Mouse (Mus musculus) MEL (cell line): ENCODE measurements around the gene Pde6b. TPM values are rescaled to one million over a fixed set of nuclear protein-coding genes. Genes with fewer than 3 reads are reported as not detected.

Source experiments
- DNase-seq: peaks from one replicate; pipeline ENCODE4 v3.0.0; 2011; ENCODE audit warnings: low read depth, low spot score
- H3K27ac ChIP-seq: 2 replicates; pipeline ENCODE4 v1.5.1; 2012; ENCODE audit warnings: low read depth, mild to moderate bottlenecking, control low read depth, low read length, moderate library complexity; ENCODE audit not compliant: control insufficient read depth
- H3K27me3 ChIP-seq, 2 experiments: fragments of 150-350 bp in 1 of 2; sonication (generic) in 1 of 2; 2 replicates each; pipeline ENCODE4 v1.6.1; 2012; ENCODE audit warnings: low read length in 2 of 2, mild to moderate bottlenecking in 2 of 2, improper control_type of control experiment in 1 of 2, moderate library complexity in 1 of 2; ENCODE audit not compliant: insufficient read depth in 2 of 2, control insufficient read depth in 1 of 2
- H3K36me3 ChIP-seq, 2 experiments: 2 replicates each; pipeline ENCODE4 v1.6.1; 2012 to 2014; ENCODE audit warnings: low read length in 2 of 2, improper control_type of control experiment in 1 of 2, inconsistent platforms in 1 of 2, mild to moderate bottlenecking in 1 of 2; ENCODE audit not compliant: insufficient read depth in 2 of 2, control insufficient read depth in 1 of 2
- H3K4me1 ChIP-seq, 2 experiments: fragments of 150-350 bp in 1 of 2; sonication (generic) in 1 of 2; 2 replicates each; pipeline ENCODE4 v1.6.1; 2012; ENCODE audit warnings: low read length in 2 of 2, improper control_type of control experiment in 1 of 2, mild to moderate bottlenecking in 1 of 2; ENCODE audit not compliant: insufficient read depth in 2 of 2, control insufficient read depth in 1 of 2
- H3K4me3 ChIP-seq, 2 experiments: fragments of 150-350 bp in 1 of 2; sonication (generic) in 1 of 2; 2 replicates each; pipeline ENCODE4 v1.5.1; 2012; ENCODE audit warnings: low read depth in 2 of 2, low read length in 2 of 2, mild to moderate bottlenecking in 2 of 2, moderate library complexity in 2 of 2, control low read depth in 1 of 2, improper control_type of control experiment in 1 of 2; ENCODE audit not compliant: control insufficient read depth in 1 of 2, insufficient read depth in 1 of 2
- H3K79me2 ChIP-seq: 2 replicates; pipeline ENCODE4 v1.6.1; 2012; ENCODE audit warnings: mild to moderate bottlenecking, low read length, moderate library complexity; ENCODE audit not compliant: control insufficient read depth, poor library complexity, insufficient read depth
- H3K9ac ChIP-seq: 2 replicates; pipeline ENCODE4 v1.6.1; 2012; ENCODE audit warnings: low read depth, mild to moderate bottlenecking, control low read depth, low read length, moderate library complexity; ENCODE audit not compliant: control insufficient read depth, poor library complexity, severe bottlenecking
- H3K9me3 ChIP-seq: fragments of 150-350 bp; sonication (generic); replicated peaks from 2 replicates; pipeline ENCODE4 v1.6.1; 2012; ENCODE audit warnings: mild to moderate bottlenecking, low read length, improper control_type of control experiment, moderate library complexity; ENCODE audit not compliant: insufficient read depth
- EP300 ChIP-seq, 2 experiments: IDR thresholded peaks; 2 replicates each; pipeline ENCODE4 v1.6.1; 2011; ENCODE audit warnings: improper control_type of control experiment in 2 of 2, low read length in 2 of 2, low read depth in 1 of 2, mild to moderate bottlenecking in 1 of 2
- GABPA ChIP-seq: IDR thresholded peaks from 2 replicates; pipeline ENCODE4 v1.6.1; 2012; ENCODE audit warnings: low read depth, mild to moderate bottlenecking, inconsistent platforms, low read length, improper control_type of control experiment, moderate library complexity
- GATA1 ChIP-seq: IDR thresholded peaks from 2 replicates; pipeline ENCODE4 v1.6.1; 2011; ENCODE audit warnings: low read depth, low read length, improper control_type of control experiment
- KAT2A ChIP-seq: conservative IDR thresholded peaks from 2 replicates; pipeline ENCODE4 v1.6.1; 2012; ENCODE audit warnings: low read depth, low read length, improper control_type of control experiment, inconsistent platforms
- MAFK ChIP-seq: IDR thresholded peaks from 2 replicates; pipeline ENCODE4 v1.6.1; 2011; ENCODE audit warnings: low read depth, mild to moderate bottlenecking, low read length, improper control_type of control experiment, borderline replicate concordance
- MAX ChIP-seq: IDR thresholded peaks from 2 replicates; pipeline ENCODE4 v1.6.1; 2011; ENCODE audit warnings: low read length, improper control_type of control experiment
- MYC ChIP-seq: IDR thresholded peaks from 2 replicates; pipeline ENCODE4 v1.6.1; 2011; ENCODE audit warnings: low read depth, mild to moderate bottlenecking, low read length, improper control_type of control experiment, moderate library complexity
- NELFE ChIP-seq: IDR thresholded peaks from 2 replicates; pipeline ENCODE4 v1.6.1; 2011; ENCODE audit warnings: low read depth, low read length, improper control_type of control experiment
- SMC3 ChIP-seq: IDR thresholded peaks from 2 replicates; pipeline ENCODE4 v1.6.1; 2011; ENCODE audit warnings: low read depth, low read length, improper control_type of control experiment
- TCF12 ChIP-seq: IDR thresholded peaks from 2 replicates; pipeline ENCODE4 v1.6.1; 2014; ENCODE audit warnings: low read depth, mild to moderate bottlenecking, inconsistent platforms, low read length, improper control_type of control experiment, moderate library complexity
- USF1 ChIP-seq: IDR thresholded peaks from 2 replicates; pipeline ENCODE4 v1.6.1; 2014; ENCODE audit warnings: low read depth, mild to moderate bottlenecking, inconsistent platforms, low read length, improper control_type of control experiment, moderate library complexity
- ZKSCAN1 ChIP-seq: IDR thresholded peaks from 2 replicates; pipeline ENCODE4 v1.6.1; 2012; ENCODE audit warnings: low read depth, mild to moderate bottlenecking, inconsistent platforms, low read length, improper control_type of control experiment, moderate library complexity
- polyA plus RNA-seq, 2 experiments: library from polyadenylated mRNA; stranded (reverse) in 1 of 2; unstranded in 1 of 2; fragments of >175 nt in 1 of 2; fragments of >200 nt in 1 of 2; gene quantifications; 2 replicates each; pipeline versions ENCODE4 v1.2.1 to v1.2.4; 2012; ENCODE audit warnings: low replicate concordance in 2 of 2, low read depth in 1 of 2; ENCODE audit not compliant: insufficient read length in 2 of 2, insufficient read depth in 1 of 2, missing spikeins in 1 of 2
- total RNA-seq: library from RNA; depleted of rRNA; stranded (reverse); fragments of 300-350 nt; gene quantifications from 2 replicates; pipeline ENCODE4 v1.2.3, GENCODE M21; 2012

Gene Pde6b
- total and polyA plus RNA-seq, 3 experiments, result 0.07 to 0.12 TPM; not detected in 1

GRCm38 (mm10) chr5:108366328-108366983, 21.7 kb upstream of the Pde6b start:
- no peak for DNase-seq
- TF ChIP-seq SMC3, result no peak
- no peak for TF ChIP-seq MYC
- TF ChIP-seq USF1, result no peak
- no peak for TF ChIP-seq MAFK
- TF ChIP-seq ZKSCAN1, result no peak
- no peak for TF ChIP-seq KAT2A
- TF ChIP-seq EP300 (IDR thresholded peaks at IDR 0.05; ENCODE audit: low read depth in 1 of 2, low read length in 2 of 2), result no peak
- H3K4me3 ChIP-seq, result no peak overlapping the region
- no peaks in the 10 kb centered on the region for H3K9me3 ChIP-seq
- H3K79me2 ChIP-seq, result no peaks in the 10 kb centered on the region
- no peaks in the 10 kb centered on the region for H3K36me3 ChIP-seq
- no peak overlapping the region for H3K9ac ChIP-seq
- H3K27ac ChIP-seq, result no peak overlapping the region
- H3K27me3 ChIP-seq, result no peaks in the 10 kb centered on the region
- no peaks in the 10 kb centered on the region; a peak in 1 of 4 replicates for H3K4me1 ChIP-seq

- TF ChIP-seq GATA1 (no peak), GABPA (no peak), MAX (no peak), USF1 (no peak), TCF12 (no peak)
- no peak overlapping the region for H3K4me3 ChIP-seq
- DNase-seq, result no peak
- H3K27me3 ChIP-seq, result no peaks in the 10 kb centered on the region
- no peaks in the 10 kb centered on the region; a peak in 1 of 4 replicates for H3K4me1 ChIP-seq
- no peaks in the 10 kb centered on the region for H3K79me2 ChIP-seq
- no peaks in the 10 kb centered on the region for H3K36me3 ChIP-seq
- H3K27ac ChIP-seq, result no peak overlapping the region
- no peaks in the 10 kb centered on the region for H3K9me3 ChIP-seq
- H3K9ac ChIP-seq, result no peak overlapping the region
Observed at GRCm38 (mm10) chr5:108366984-108367841, 21.0 kb upstream of the Pde6b start.

DNA sequence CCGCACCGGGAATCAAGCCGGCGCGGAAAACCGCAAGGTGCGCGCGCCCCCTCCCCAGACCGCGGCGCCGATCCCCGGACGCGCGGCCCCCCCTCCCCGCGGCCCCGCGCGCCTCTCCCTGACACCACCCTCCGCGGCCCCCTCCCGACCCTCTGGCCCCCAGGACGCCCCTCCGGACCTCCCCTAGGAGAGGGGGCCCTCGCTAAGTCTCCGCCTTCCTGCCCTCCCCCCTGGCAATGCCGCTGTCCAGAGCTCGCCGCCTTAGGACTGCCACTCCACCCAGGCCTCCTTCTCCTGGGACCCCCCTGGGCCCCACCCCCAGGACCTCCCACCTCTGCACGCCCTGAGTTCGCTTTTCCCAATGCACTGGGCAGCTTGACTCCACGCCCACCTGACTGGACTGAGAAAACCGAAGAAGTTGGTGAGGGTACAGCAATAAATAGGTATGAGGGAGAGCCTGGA, 20.3 kb upstream of the Pde6b start, which contains the start of gene Gm42517:
Gene Gm42517 (minus strand): TSS at position 52 of the 462 bp plus-strand sequence.
- Histone ChIP-seq H3K27me3 (no peaks in the 10 kb centered on the region), H3K27ac (no peak within 1 kb of the TSS), H3K36me3 (no peaks in the 10 kb centered on the region), H3K9me3 (no peaks in the 10 kb centered on the region)
- TF ChIP-seq NELFE, result no peak
- TF ChIP-seq, all 39 proteins: peak for 0
- H3K79me2 ChIP-seq, result no peaks in the 10 kb centered on the region
- no peaks in the 10 kb centered on the region; a peak in 1 of 4 replicates for H3K4me1 ChIP-seq
- H3K4me3 ChIP-seq, result no peak within 1 kb of the TSS
- no peak for DNase-seq
- no peak within 1 kb of the TSS for H3K9ac ChIP-seq
